Mouse (Mus musculus) liver, embryonic 14.5 days (tissue): ENCODE results near the gene Ppp1r1a.

Source experiments
- CTCF ChIP-seq: IDR thresholded peaks from 2 replicates; pipeline ENCODE4 v1.5.1; 2016; ENCODE audit warnings: antibody characterized with exemption, low read depth, control low read depth
- EP300 ChIP-seq: IDR thresholded peaks from 2 replicates; pipeline ENCODE4 v1.6.1; 2016; ENCODE audit warnings: antibody characterized with exemption, low read depth

DNA sequence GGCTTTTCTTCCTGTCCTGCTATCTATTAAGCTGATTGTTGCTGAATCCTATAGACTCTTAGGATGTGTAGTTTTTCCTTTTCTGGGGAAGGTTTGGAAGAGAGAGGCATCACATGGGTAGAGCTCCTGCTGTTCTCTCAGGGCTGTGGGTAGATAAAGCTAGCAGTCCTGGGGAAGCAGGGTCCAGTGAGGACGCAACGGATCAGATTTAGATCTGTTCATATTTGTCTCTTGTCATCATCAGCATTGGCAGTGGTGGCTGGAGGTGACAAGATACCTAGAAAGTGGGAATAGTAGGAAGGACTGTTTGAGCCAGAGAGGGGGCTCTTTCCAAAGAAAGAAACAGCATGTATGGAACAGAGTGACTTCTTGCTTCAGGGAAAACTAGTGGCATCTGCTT, 2.8 kb downstream of the Ppp1r1a start:
- no peak for TF ChIP-seq EP300
- no peak for TF ChIP-seq CTCF
